Mouse (Mus musculus) heart, adult 9 months (tissue): Measurements from ENCODE around the gene Atpaf2.
"Not testable (repeated sequence)": the region's sequence is repeated elsewhere in the genome, so short reads cannot be mapped to it uniquely, and the experiment has no call there.

Experiments
- DNase-seq, 2 experiments: peaks; one replicate each; pipeline ENCODE4 v3.0.0; 2022; ENCODE audit warnings: low spot score in 2 of 2

Gene Atpaf2

DNA sequence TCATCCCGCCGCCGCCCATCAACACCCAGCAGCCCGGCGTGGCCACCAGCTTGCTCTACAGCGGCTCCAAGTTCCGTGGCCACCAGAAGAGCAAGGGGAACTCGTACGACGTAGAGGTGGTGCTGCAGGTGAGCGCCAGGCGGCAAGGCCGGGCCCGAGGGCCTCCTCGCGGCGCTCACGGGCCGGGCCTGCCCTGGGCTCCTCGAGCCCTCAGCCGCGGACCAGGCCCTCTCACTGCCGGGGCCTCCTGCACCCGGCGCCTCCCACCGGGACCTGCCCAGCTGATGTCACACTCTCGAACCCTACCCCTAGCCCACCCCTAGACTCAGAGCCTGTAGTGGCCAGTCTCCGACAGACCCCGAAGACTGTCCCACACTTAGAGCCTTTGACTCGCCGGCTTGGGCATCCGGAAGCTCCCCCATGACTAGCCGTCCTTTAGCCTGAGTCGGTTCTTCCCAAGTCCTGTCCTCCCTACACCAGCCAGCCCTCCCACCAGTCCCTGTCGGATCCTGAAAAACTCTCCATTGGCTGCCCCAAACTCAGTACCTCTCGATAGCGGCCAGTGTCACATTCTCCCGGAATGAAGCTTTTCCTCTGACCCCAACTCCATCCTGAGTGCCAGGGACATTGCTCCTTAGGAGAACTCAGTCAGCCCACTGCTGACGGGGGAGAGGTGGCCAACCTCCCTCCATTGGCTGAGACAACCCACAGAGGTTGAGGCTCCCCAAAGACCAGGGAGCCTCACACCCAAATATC, at the start of gene Atpaf2:
Gene Atpaf2, minus strand, starts transcription at position 741 of the 756 bp plus-strand sequence.
- no peak for DNase-seq

DNA sequence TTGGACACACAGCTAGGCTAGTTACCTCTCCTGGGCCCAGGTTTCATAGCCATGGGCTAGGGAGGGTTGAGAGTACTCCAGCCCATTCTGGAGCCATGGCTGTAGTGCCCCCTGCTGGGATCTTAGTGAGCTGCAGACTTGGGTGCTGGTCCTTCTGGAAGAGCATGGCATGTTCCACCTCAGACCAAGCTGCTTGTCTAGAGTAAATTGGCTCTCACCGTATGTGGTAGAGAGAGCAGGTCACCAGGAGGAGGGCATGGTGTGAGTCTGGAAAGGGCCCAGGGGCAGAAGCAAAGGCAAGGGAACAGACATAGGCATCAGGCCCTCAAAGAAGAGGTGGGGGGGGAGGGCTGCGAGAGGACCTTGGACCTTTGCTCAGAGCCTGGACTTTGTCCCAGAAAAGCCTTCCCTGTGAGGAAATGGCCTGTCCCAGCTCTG, 47.7 kb upstream of the Atpaf2 start:
- no peak for DNase-seq

DNA sequence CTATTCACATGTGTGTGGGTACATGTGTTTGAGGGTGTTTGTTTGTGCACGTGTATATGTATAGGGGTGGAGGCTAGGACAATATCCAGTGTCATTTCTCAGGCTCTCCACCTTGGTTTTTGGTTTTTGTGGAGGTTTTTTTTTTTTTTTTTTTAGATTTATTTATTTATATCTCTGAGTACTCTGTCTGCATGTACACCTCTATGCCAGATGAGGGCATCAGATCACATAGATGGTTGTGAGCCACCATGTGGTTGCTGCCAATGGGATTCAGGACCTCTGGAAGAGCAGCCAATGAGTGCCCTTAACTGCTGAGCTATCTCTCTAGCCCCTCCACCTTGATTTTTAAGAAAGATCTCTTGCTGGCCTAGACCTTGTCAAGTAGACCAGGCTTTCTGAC, 39.7 kb upstream of the Atpaf2 start:
- no peak for DNase-seq

DNA sequence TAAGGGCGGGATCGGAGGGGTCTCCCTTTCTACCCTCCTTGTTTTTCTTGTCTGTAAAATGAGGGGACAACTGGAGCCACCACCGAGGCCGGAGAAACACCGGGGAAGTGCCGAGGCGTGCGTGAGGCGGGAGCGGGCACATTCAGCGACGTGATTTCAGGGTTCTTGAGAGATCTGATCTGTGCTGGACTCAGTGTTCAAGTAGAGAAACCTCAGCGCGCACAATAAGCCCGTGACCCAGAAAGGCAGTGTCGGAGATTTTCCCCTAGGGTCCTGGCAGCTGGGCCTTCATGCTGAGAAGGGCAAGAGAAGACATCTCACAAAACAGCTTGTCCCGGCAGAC, 36.5 kb upstream of the Atpaf2 start:
- no peak for DNase-seq

DNA sequence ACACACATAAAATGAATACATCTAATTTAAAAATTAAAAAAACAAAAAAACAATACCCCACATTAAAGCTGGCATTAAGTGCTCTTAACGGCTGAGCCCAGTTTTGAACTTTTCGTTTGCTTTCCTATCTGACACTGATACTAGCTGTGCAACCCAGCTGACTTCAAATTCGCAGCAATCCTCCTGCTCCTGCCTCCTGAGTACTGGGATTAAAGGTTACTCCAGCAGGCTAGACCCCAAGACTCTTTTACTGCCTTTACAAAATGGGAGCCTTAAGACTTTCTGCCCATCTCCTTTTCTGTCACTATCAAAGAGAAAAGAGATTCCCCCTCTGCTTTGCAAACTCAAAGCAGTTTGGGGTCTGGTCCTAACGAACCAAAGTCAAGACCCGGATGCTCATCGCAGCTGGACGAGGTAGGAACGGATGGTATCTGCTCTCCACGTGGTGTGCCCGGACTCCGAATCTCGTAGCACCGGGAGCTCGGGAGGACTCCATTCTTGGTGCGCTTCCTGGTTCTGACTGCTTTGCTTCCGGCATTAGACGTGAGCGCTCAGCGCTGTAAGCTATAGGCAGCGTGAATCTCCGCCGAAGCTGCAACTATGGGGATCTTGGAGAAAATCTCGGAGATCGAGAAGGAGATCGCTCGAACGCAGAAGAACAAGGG, 36.0 kb upstream of the Atpaf2 start, which contains the start of gene Drg2:
Gene Drg2, plus strand, starts transcription at position 512 of the 665 bp plus-strand sequence.
- peak; percentile 78 to 86 for DNase-seq

DNA sequence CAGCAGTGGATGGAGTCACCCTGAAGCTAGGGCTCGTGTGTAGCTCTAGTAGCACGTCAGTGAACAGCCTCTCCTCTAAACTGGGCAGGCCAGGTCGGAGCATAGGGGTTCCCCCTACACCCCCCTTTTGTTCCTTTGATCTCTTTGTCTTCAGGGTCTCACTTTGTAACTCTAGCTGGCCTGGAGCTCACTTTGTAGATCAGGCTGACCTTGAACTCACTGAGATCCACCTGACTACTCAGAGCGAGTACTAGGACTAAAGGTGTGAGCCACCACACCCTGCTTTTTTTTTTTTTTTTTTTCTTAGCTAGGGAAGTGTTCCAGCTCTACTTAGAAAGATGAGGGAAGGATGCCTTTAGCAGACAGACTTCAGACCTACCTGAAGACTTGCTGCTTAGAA, 25.8 kb upstream of the Atpaf2 start:
- no peak for DNase-seq

DNA sequence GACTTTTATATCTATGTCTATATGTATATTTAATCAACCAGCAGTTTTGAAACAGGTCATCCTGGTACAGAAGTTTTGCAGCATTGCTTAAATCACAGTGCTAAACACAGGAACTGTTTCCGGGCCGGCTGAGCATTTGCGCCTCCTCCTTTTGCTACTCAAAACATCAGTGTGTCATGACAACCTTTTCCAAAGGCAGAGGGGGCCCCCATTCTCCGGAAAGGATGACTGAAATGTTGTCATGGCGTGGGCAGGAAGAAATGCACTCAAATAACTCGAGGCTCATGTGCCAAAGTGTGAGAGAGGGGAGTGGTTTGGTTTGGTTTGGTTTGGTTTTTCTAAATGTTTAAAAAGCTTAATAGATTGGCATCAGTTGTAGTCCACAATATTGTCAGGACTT, 24.6 kb upstream of the Atpaf2 start:
- no peak for DNase-seq

DNA sequence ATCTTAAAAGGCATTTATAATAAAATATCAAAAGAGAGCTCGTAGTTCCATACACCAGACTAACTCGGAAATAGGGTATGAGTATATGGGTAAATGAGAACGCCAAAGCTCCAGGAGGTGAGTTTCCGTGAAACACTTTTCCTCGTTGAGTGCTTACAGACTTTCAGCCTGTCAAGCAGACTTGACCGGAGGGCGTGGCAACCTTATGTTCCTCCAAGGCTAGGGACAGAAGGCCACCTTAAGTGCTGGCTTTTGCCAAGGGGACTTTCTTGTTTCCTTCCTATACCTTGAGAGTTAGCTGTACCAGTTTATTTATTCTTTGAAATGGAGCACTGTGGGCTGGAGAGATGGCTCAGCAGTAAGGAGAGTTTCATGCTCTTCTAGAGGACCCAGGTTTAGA, 21.9 kb upstream of the Atpaf2 start:
- no peak for DNase-seq

DNA sequence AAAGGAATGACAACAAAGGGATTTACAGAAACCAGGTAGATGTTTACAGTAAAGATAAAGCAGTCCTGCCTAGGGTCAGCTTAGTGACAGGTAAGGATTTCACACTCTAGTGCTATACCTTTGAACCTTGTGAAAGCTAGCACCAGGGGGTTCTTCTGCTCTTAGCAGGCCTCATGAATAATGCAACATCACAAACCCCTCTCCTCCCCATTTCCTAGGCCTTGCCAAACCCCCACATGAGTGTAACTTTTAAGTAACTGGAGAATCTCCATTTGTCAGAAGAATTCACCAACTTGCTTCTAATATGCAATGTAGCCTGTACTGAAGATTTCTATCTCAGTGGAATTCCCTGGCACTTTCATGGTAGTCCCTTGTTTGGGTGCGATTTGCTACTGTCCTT, 21.4 kb upstream of the Atpaf2 start:
- DNase-seq, result not testable (repeated sequence)

DNA sequence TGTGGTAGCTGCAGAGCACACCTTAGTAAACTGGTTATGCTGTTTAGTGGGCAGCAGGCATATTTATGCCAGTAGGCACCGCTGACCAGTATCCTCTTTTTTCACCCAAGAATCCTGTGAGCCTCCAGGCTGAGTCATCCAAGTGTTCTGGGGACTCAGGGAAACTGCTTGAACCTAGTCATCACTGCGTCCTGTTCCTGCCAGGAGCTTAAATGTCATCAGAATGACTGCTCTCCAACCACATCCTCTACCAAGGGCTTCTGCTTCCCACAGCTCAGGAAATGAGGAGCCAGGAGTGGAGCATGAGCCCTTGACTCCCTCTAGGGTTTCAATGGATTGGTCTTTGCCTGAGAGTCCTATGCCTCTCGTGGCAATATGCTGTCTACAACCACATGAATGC, 18.4 kb upstream of the Atpaf2 start:
- DNase-seq, result no peak

DNA sequence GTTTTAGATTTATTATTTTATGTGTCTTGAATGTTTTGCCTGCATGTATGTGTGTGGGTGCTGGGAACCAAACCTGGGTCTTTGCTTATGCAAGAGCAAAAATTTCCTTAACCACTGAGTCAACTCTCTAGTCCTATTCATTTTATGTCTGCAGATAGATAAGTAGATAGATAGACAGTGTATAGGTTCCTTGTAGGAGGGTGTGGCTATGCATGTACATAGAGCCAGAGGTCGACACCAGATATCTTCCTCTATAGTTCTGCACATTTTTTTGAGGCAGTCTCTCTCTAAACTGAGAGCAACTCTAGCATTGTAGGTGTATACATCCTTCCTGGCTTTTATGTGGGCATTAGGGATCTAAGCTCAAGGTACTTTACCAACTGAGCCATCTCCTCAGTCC, 16.9 kb upstream of the Atpaf2 start:
- no peak for DNase-seq

DNA sequence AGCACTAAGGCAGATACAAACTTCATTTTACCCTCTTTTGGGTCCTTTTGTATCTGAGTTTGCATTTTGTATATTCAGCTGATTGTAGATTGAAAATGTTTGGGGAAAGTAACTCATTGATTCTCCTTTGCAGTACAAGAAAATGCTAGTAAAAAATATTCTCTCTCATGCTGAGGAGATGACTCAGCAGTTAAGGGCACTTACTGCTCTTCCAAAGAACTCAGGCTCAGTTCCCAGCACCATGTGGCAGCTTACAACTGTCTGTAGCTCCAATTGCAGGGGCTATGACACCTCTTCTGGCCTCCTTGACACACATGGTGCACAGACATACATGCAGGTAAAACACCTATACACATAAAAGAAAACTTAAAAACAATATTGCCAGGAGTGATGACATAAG, 15.2 kb upstream of the Atpaf2 start:
- no peak for DNase-seq

DNA sequence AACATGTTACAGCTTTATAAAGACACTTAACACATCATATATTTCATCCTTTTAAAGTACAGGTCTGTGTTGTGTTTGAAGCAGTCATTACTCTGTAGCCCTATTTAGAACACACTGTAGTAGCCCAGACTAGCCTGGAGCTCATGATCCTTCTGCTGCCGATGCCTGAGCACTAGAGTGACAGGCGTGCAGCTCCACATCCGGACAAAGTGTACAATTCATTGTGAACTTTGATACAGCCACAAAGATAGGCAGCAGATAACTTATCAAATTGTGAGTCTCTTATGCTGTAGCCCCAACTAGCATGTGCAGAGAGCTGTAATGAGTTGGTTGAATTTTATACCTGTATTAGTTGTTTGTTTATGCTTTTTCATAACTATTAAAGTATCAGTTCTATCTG, 9.4 kb upstream of the Atpaf2 start:
- DNase-seq, result no peak

DNA sequence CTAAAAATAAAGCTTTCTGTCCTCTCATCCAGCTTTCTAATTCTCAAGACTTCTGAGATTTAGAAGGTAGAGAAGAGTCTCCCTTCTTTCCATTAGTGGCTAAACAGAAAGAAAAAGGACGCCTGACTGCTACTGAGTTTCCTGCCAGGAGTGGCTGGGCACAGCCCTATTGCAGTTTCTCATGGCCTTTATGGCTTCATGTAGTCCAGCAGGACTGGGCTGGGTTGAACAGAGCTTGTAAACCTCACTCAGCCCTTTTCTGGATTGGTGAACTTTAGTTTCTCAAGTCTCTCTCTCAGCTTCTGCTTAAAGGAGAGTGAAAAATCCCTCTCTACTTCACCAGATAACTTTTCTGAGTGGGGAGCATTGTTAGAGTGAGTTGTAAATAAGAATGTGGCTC, 8.2 kb upstream of the Atpaf2 start:
- no peak for DNase-seq

DNA sequence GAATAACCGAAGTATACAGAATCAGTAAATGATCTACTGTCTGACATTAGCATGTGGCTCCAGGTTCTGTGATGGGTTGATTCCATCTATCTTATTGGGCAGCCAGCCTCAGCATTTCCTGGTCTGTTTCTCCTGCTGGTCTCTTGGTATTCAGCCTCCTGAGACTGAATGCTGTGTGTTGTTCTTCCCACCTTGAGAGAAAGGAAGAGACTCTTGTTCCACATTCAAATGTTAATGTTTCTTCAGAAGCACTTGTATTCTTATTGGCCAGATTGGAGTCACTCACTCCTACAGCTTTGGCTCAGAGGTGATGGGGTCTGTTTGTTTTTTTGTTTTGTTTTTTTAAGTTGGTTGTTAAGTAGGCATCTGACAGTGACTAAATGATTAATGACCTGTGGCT, 4.7 kb upstream of the Atpaf2 start:
- DNase-seq, result no peak

DNA sequence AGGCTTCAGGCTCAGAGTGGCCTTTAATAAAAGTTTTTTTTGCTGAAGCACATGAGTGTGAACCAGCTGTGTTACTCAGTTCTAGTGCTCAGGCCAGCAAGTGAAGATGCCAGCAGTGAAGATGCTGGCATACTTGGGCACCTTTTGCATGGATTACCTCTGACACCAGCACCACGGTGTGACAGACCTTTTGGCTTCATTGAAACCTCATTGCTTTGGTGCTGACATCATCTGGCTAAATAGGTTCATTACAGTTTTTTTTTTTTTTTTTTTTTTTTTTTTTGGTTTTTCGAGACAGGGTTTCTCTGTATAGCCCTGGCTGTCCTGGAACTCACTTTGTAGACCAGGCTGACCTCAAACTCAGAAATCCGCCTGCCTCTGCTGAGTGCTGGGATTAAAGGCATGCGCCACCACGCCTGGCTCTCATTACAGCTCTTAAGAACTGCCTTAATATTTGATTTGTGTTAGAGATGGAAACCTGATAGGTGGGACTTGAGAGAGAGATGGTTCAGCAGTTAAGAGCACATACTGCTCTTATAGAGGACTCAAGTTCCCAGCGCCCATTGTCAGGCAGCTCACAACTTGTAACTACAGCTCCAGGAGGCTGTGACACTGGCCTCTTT, 3.9 kb upstream of the Atpaf2 start:
- DNase-seq, result no peak

DNA sequence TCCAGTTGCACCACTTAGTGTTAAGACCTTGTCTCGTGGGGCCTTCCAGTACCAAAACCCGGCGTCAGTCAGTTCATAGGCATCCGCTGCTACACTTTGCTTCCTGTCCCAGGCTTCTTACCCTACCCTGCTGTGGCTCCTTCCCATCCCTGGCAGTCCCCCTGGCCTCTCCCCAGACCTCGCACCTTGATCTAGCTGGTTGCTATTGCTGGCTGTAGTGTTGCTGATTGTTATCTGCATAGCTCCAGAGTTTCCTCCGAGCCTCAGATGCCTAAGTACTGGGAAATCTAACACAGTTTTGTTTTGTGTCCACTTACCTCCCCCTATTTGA, 181 bp upstream of the Atpaf2 start:
- peak in 1 of 2 experiments; percentile 10 for DNase-seq

DNA sequence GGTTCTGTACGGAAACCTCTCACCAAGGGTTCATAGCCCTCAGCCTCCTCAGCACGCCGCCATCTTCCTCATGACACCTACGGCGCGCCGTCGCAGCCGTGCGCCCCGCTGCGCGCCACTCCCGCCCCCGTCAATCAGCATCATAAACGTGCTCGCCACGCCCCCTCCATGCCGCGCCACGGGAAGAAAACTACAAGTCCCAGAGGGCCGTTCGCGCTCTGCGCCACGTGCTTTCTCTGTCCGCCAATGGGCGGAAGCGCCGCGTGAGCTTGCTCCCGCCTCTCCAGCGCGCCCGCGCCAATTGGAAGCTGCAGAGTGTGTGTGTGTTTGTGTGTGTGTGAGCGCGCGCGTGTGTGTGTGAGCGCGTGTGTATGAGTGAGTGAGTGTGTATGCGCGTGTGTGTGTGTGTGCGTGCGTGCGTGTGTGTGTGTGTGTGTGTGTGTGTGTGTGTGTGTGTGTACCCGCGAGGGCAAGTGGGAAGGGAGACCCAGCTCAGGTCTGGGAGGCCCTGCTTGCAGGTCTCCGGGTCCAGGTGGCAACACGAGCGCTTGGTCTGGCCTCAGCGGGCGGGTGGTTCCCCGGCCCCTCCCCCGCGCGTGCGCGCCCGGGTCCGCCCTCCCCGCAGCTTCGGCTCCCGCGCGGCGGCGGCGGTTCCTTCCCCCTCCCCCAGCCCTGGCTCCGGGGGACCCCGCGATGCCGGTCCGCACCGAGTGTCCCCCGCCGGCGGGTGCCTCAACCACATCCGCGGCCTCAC, 1.1 kb downstream of the Atpaf2 start, which contains the start of gene Gid4:
Gene Gid4, plus strand, starts transcription at position 183 of the 754 bp plus-strand sequence.
- peak; percentile 93 to 98 for DNase-seq

DNA sequence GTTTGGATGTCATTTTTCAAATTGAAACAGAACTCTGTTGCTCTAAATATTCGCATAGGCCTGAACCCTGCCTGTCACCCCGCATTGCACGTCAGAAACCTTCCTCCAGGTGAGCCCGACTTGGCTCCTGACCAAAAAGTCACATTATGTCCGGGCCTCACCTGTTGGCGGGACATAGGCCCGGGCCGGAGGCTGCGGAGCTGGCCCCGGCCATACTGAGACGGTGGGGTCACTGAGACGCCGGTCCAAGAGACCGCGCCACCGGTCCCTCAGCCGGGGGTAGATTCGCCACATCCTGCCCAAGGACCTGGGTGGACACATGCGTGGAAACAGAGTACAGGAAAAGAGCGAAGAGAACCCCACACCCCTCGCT, 1.7 kb downstream of the Atpaf2 start:
- no peak for DNase-seq

DNA sequence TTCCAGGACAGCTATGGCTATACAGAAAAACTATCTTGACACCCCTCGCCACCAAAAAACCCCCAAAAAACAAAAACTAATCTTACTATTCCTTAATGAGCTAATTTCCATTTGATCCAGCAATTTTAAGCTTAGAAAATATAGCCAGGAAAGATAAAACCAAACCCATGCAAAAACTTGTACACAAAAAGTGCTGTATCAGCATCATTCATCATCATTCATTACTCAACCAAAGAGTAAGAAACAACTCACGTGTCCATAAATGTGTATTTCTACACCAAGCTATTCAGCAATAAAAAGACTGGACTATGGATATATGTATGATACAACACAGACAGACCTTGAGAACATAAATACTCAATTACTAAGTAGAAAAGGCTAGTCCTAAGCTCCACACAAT, 5.3 kb downstream of the Atpaf2 start:
- no peak for DNase-seq

DNA sequence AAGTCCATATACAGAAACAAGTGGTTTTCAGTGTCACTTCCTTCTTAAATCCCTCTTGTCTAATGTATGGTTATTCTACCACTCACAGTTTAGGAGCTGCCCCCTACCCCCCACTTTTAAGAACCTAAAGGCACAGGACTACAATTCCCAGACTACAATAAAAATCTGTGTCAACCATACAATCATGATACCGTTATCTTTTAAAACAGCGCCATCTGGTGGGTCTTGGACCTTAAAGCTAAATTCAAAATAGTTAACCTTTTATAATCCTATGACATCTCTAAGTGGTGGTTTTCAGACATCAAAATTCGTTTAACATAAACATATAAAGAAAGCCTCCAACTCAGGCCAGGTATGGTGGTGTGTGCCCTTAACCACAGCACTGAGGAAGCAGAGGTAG, 6.1 kb downstream of the Atpaf2 start:
- peak; percentile 17 to 58 for DNase-seq

DNA sequence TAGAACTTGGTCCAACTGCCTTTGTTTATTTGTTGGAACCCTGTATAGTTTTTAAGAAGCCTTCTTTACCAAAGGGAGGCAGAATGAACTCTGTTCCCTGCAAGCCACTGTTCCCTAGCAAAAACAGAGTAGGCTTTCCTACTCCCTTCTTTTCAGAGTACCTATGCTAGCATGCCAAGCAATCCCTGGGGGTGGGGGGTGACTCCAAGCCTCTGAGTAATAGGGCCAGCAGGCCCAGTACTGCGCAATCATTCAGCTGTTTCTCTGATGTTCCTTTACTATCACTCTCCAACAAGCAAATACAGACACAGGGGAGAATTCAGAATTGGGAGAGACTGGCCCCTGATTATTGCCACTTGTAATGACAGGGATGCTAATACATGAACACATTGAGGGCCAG, 11.7 kb downstream of the Atpaf2 start:
- no peak for DNase-seq
